Mouse (Mus musculus): Measurements from ENCODE around the gene Rpusd4. TPM values are rescaled to one million over a fixed set of nuclear protein-coding genes. Genes with fewer than 3 reads are reported as not detected.

Rpusd4 gene
- polyA plus RNA-seq, 1 experiment from 2014 or later = 20.3 TPM

DNA sequence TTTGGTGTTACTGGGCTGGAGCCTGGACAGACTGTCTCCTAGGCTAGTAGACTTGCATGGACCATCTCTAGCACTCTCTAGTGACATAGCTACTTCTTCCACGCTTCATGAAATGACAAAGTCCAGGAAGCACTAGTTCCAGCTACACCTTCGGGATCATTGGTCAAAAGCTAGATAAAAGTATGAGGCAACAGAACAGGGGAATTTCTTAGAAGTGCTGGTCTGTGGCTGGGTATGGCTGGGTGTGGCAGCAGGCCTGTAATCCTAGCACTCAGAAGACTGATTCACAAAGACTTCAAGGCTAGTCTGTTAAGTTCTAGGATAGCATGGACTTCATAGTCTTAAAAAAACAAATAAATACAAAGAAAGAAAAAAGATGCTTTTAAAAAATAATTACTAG, 4.2 kb upstream of the Rpusd4 start:
- Histone ChIP-seq H3K27me3 (no peaks in the 10 kb centered on the region), H3K4me2 (replicated peaks) (no peak overlapping the region), H3K36me3 (peaks cover 10% of the 10 kb centered on the region; the same call in 1 of the 2 replicates), H3K4me1 (replicated peaks) (peaks cover 21% of the 10 kb centered on the region), H3K27ac (no peak overlapping the region), H3K4me3 (replicated peaks) (no peak overlapping the region), H3K9ac (replicated peaks) (no peak overlapping the region), H3K9me3 (no peaks in the 10 kb centered on the region)
- ATAC-seq = no peak
- WGBS = 97% methylated on average over 2 of the region's 2 CpGs

DNA sequence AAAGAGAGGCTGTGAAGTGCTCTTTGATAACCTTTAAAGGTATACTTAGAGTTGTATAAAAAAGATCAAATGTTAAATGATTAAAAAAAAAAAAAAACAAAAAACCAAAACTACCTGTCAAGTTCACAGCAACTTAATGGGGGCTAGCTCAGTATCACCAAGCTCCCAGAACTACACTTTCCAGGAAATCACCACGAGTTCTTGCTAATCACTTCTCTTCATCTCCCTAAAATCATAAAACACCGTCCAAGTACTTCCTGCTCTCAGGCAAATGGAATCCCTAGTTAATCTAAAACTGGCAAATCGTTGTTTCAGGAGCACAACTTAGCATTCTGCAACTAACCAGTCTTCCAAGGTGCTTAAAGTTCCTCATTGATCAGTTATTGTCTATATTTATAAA, 3.2 kb upstream of the Rpusd4 start:
- Histone ChIP-seq H3K27ac (no peak overlapping the region), H3K4me1 (replicated peaks) (peaks cover 25% of the 10 kb centered on the region), H3K27me3 (no peaks in the 10 kb centered on the region), H3K36me3 (peaks cover 10% of the 10 kb centered on the region; the same call in 1 of the 2 replicates), H3K9me3 (no peaks in the 10 kb centered on the region), H3K9ac (replicated peaks) (no peak overlapping the region), H3K4me3 (replicated peaks) (no peak overlapping the region), H3K4me2 (replicated peaks) (no peak overlapping the region)
- WGBS = 94% methylated on average over 3 of the region's 3 CpGs
- no peak for ATAC-seq

DNA sequence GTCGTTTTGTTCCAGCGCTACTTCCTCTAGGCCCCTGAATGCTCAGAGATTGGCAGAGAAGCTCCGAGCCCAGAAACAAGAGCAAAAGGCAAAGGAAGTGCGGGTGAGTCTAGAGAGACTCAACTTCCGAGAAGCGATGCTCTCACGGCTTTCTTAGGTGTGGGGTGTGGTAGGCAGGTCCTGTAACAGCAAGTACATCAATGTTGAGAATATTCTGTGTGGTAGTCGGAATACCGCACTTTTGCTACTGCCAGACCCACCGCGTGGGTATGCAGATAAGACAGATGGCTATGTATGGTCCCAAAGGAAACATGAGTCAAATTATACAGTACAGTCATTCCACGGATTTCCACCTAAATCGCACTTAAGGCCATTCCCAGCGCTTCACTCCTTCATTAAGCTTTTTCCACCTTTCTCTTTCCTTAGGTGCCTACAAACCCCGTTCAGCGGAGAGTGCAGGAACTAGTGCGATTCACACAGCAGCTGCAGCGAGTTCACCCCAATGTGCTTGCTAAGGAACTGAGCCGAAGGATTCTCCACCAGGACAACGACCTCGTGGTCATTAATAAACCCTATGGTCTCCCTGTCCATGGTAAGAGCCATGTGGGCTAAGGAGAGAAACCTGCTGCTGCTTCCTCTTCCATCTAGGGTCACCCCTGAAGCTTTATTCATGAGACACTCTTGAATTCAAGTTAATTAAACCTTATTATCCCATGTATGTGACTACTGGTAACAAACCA, 481 bp downstream of the Rpusd4 start:
- Histone ChIP-seq H3K9ac (replicated peaks) (peak overlapping the region; percentile 72), H3K27me3 (no peaks in the 10 kb centered on the region), H3K4me1 (replicated peaks) (peaks cover 25% of the 10 kb centered on the region), H3K4me3 (replicated peaks) (peak overlapping the region; percentile 79), H3K27ac (peak overlapping the region; percentile 32; the same call in 1 of the 2 replicates), H3K4me2 (replicated peaks) (peak overlapping the region; percentile 73), H3K36me3 (peaks cover 22% of the 10 kb centered on the region), H3K9me3 (no peaks in the 10 kb centered on the region)
- WGBS = 1% methylated on average over 21 of the region's 21 CpGs
- ATAC-seq = peak; percentile 74

DNA sequence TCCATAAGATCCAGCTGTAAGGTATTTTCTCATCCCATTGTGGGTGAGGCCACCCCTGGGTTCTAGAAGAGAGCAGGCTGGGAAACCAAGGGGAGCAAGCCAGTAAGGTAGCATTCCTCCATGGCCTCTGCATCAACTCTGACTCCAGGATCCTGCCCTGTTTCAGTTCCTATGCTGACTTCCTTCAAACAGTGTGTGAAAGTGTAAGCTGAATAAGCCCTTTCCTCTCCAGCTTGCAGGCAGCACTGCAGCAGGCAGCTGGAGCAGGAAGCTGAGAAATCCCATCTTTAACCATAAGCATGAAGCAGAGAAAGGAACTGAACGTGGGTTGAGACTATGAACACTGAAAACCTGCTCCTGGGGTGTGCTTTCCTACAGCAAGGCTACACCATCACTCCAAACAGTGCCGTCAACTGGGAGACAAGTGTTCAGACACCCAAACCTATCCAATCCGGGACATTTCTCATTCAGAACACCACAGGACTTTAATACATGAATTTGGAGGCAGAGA, 10.2 kb downstream of the Rpusd4 start:
- no peak overlapping the region for H3K27ac ChIP-seq
- H3K9ac ChIP-seq (replicated peaks) = no peak overlapping the region
- no peak for ATAC-seq
- H3K36me3 ChIP-seq = peaks cover 45% of the 10 kb centered on the region
- H3K9me3 ChIP-seq = no peaks in the 10 kb centered on the region
- no peak overlapping the region for H3K4me2 ChIP-seq (replicated peaks)
- H3K4me3 ChIP-seq (replicated peaks) = no peak overlapping the region
- WGBS = 88% methylated on average over 3 of the region's 3 CpGs
- no peaks in the 10 kb centered on the region for H3K27me3 ChIP-seq
- H3K4me1 ChIP-seq (replicated peaks) = no peaks in the 10 kb centered on the region

DNA sequence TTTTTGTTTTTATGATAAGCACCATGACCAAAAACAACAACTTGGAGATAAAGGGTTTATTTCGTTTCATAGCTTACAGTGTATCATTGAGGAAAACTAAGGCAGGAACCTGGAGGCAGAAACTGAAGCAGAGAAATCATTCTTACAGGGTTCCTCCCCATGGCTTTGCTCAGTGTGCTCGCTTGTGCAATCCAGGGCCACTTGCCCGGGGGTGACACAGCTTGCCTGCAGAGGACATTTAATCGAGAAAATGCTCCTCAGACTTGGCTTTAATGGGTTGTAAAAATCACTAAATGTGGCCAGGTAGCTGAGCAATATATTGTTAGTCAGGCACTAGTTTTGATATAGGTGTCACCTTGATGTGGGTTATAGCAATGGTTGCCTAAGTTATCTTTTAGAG, 10.8 kb downstream of the Rpusd4 start:
- peaks cover 4% of the 10 kb centered on the region; the same call in 1 of the 2 replicates for H3K27me3 ChIP-seq
- no peak overlapping the region for H3K4me2 ChIP-seq (replicated peaks)

DNA sequence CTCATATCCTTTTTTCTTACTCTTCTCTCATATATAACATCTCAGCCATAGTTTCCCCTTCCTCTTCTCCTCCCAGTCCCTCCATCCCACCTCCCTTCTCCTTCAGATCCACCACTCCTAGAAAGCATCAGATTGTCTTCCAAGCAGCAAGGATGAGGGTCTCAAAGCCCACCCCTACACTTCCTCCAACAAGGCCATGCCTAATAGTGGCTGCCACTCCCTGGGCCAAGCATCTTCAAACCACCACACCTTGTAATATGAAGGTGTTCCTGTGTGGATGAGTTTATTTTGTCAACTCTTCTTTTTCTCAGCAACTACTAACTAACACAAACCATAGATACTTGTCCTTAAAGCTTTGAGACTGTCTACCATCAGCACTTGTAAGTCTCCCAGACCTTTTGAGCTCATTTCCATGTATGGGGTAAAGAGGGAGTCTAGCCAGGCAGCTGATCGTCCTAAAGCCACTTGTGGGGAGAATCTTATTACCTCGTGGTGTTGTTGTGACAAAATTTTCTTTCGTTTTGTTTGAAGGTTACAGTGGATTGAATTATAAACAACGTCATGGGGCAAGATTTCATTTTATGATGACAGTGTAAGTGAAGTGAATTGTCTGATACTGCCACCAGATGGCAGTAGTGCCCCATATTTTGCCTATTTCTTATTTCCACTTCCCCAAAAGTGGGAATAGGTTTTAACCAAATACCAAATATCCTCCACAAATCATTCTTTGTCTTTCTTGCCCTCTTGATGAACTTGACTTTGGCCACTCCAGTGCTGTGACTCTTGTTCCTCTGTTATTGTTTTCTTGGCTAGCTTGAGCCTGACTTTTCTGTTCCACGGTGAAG, 14.6 kb downstream of the Rpusd4 start:
- ATAC-seq = peak; percentile 44
- no peak overlapping the region for H3K4me2 ChIP-seq (replicated peaks)
- H3K9ac ChIP-seq (replicated peaks) = no peak overlapping the region
- peaks cover 9% of the 10 kb centered on the region for H3K36me3 ChIP-seq
- H3K9me3 ChIP-seq = no peaks in the 10 kb centered on the region
- no peak overlapping the region for H3K4me3 ChIP-seq (replicated peaks)
- 18% methylated on average over 5 of the region's 5 CpGs for WGBS
- H3K4me1 ChIP-seq (replicated peaks) = peaks cover 5% of the 10 kb centered on the region; the same call in 1 of the 2 replicates
- H3K27me3 ChIP-seq = peaks cover 34% of the 10 kb centered on the region
- H3K27ac ChIP-seq = no peak overlapping the region

More for the DNA sequence above, 10.8 kb downstream of the Rpusd4 start:
- no peak for ATAC-seq
- Histone ChIP-seq H3K9ac (replicated peaks) (no peak overlapping the region; the same call in 1 of the 2 replicates), H3K27ac (no peak overlapping the region), H3K36me3 (peaks cover 39% of the 10 kb centered on the region), H3K4me1 (replicated peaks) (peaks cover 4% of the 10 kb centered on the region; the same call in 1 of the 2 replicates), H3K4me3 (replicated peaks) (no peak overlapping the region), H3K9me3 (no peaks in the 10 kb centered on the region)
- WGBS = 89% methylated on average over 4 of the region's 4 CpGs

DNA sequence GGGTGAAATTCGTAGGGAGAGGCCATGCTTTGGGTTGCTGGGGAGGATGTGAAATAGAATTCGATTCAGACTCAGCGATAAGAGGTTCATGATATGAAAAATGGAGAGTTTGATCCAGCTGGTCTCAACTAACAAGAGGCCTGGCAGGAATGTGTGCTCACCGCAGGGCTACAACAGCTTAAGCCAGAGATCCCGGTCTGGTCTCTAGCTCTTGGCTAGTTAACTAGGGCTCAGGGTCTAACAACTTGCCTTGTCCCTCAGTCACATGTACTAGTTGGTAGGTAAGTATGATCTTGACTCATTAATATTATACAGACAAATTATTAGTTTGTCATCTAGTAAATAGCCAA, 15.2 kb downstream of the Rpusd4 start:
- WGBS = 57% methylated on average over 5 of the region's 5 CpGs
- H3K4me2 ChIP-seq (replicated peaks) = no peak overlapping the region
- no peak overlapping the region for H3K4me3 ChIP-seq (replicated peaks)
- ATAC-seq = peak; percentile 57
- H3K9me3 ChIP-seq = no peaks in the 10 kb centered on the region
- H3K27ac ChIP-seq = no peak overlapping the region
- peaks cover 3% of the 10 kb centered on the region for H3K36me3 ChIP-seq
- peaks cover 5% of the 10 kb centered on the region; the same call in 1 of the 2 replicates for H3K4me1 ChIP-seq (replicated peaks)
- H3K9ac ChIP-seq (replicated peaks) = no peak overlapping the region
- peaks cover 40% of the 10 kb centered on the region for H3K27me3 ChIP-seq

DNA sequence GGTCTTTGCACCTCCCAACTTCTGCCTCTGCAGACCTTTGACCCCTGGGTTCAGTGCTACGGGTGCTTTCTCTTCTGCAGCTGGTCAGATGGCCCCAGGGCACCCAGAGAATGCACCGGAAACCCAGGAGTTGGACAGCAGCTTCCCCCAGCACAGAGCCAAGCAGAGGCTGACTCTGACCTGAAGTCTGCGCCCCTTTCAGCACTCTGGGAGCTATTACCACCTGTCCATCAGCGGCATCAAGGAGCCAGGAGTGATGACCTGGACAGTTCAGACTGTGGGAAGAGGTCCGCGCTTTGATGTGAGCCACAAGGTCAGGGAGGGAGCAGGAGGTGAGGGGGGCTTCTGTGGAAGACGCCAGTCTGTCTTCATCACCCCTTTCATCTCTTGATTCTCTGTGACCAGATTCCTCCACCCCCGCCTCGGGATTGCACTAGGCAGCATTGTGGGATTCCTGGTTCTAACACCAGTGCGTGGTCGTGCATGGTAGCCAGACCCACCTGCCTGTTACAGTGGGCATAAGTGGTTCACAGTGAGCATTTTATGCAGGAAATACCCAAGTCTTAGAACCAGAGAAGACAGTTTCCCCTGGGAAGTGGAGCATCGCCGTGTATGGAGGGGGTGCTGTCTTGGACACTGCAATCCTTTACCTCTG, 15.9 kb downstream of the Rpusd4 start:
- Histone ChIP-seq H3K27me3 (peaks cover 47% of the 10 kb centered on the region), H3K27ac (no peak overlapping the region), H3K36me3 (no peaks in the 10 kb centered on the region), H3K4me3 (replicated peaks) (no peak overlapping the region), H3K9ac (replicated peaks) (no peak overlapping the region), H3K4me2 (replicated peaks) (no peak overlapping the region), H3K9me3 (no peaks in the 10 kb centered on the region), H3K4me1 (replicated peaks) (peaks cover 5% of the 10 kb centered on the region; the same call in 1 of the 2 replicates)
- 58% methylated on average over 13 of the region's 13 CpGs for WGBS
- ATAC-seq = 0 out of 2 replicates have a peak, but pooled peaks have one; percentile 46

DNA sequence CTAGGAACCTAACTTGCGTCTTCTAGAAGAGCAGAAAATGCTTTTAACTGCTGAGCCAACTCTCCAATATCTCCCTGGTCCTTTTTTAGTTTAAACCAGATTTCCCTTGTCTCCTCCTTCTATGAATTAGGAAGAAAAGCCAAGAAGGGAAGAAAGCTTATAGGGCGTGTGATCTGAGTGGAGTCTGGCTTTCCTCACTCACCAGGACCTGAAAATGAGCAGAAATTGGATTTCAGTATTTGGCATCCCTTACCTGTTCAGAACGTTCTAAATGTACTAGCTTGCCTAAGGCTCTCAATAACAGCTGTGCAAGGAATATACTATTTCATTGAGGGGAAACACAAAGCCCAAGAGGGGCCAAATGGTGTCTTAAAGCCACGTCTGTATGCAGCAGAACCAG, 16.7 kb downstream of the Rpusd4 start:
- H3K27me3 ChIP-seq = peaks cover 55% of the 10 kb centered on the region
- H3K9me3 ChIP-seq = no peaks in the 10 kb centered on the region
- H3K4me1 ChIP-seq (replicated peaks) = peaks cover 5% of the 10 kb centered on the region; the same call in 1 of the 2 replicates
- H3K27ac ChIP-seq = no peak overlapping the region
- WGBS = 91% methylated on average over 4 of the region's 4 CpGs
- no peak overlapping the region for H3K4me3 ChIP-seq (replicated peaks)
- H3K9ac ChIP-seq (replicated peaks) = no peak overlapping the region
- ATAC-seq = no peak
- no peaks in the 10 kb centered on the region for H3K36me3 ChIP-seq
- H3K4me2 ChIP-seq (replicated peaks) = no peak overlapping the region

DNA sequence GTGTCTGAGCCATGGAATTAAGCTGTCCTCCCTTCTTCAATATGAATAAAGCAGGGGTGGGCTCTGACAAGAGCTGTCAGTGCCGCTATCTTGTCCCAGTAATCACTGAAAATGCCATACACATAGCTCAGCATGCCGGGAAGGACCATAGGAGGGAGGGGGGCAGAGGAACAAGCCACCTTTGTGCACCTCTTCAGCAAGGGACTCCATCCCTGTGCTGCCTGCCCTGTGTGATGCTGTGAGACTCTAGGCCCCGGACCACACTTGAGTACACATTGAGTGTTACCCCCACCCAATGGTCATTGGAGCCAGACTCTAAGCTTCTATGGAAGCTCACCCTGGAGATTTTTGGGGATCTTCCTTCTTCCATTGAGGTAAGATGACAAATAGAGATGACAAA, 18.7 kb downstream of the Rpusd4 start:
- Histone ChIP-seq H3K9me3 (no peaks in the 10 kb centered on the region), H3K4me3 (replicated peaks) (no peak overlapping the region), H3K4me1 (replicated peaks) (peaks cover 5% of the 10 kb centered on the region; the same call in 1 of the 2 replicates), H3K27ac (no peak overlapping the region), H3K4me2 (replicated peaks) (no peak overlapping the region), H3K27me3 (peaks cover 59% of the 10 kb centered on the region), H3K9ac (replicated peaks) (no peak overlapping the region), H3K36me3 (no peaks in the 10 kb centered on the region)
- WGBS = 58% methylated on average over 3 of the region's 3 CpGs
- ATAC-seq = no peak

DNA sequence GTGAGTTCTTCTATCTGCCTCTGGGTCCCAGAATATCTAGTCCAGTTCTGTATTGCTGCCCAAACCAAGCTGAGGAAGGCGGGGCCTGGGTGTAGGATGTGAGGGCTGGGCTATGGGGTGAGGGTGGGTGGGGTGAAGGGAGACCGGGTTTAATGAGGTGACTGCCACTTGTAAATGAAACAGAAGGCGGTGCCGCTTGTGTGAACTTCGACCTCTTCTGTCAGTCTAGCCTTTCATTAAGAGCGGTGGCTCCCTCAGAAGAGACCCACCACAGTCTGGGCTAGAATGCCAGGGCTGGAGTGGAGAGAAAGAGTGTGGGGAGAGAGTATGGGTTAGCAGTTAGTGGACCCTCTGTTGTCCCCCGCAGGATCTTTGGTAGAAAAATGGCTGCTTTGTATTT, 22.3 kb downstream of the Rpusd4 start:
- no peaks in the 10 kb centered on the region for H3K4me1 ChIP-seq (replicated peaks)
- H3K4me2 ChIP-seq (replicated peaks) = no peak overlapping the region
- H3K27me3 ChIP-seq = peaks cover 54% of the 10 kb centered on the region
- no peaks in the 10 kb centered on the region for H3K9me3 ChIP-seq
- no peak overlapping the region for H3K4me3 ChIP-seq (replicated peaks)
- ATAC-seq = no peak
- no peaks in the 10 kb centered on the region for H3K36me3 ChIP-seq
- no peak overlapping the region for H3K27ac ChIP-seq
- 18% methylated on average over 7 of the region's 7 CpGs for WGBS
- no peak overlapping the region for H3K9ac ChIP-seq (replicated peaks)
